Mouse (Mus musculus): Measurements from ENCODE around the gene Chn2.
"Not testable (repeated sequence)": the region's sequence is repeated elsewhere in the genome, so short reads cannot be mapped to it uniquely, and the experiment has no call there.

Gene Chn2

GRCm38 (mm10) chr6:54157097-54157496 is 117.7 kb downstream of the Chn2 start:
- no peak for DNase-seq (ENCODE audit: low spot score in 2 of 2)

- no peak for DNase-seq (ENCODE audit: low spot score in 2 of 2)
These were observed 119.0 kb downstream of the Chn2 start for GRCm38 (mm10) chr6:54158317-54158716.

- DNase-seq (ENCODE audit: low spot score in 2 of 2): no peak
These were observed 121.3 kb downstream of the Chn2 start for GRCm38 (mm10) chr6:54160677-54161076.

- no peak for DNase-seq (ENCODE audit: low spot score in 2 of 2)
These were observed 121.9 kb downstream of the Chn2 start for GRCm38 (mm10) chr6:54161246-54161645.

GRCm38 (mm10) chr6:54162321-54162720 is 123.0 kb downstream of the Chn2 start:
- DNase-seq (ENCODE audit: low spot score in 2 of 2): no peak

- DNase-seq (ENCODE audit: low spot score in 2 of 2): peak; percentile 62 to 76
These were observed 123.4 kb downstream of the Chn2 start for GRCm38 (mm10) chr6:54162786-54163185.

- no peak for DNase-seq (ENCODE audit: low spot score in 2 of 2)
These were observed 124.3 kb downstream of the Chn2 start for GRCm38 (mm10) chr6:54163702-54164101.

GRCm38 (mm10) chr6:54164777-54165176 is 125.4 kb downstream of the Chn2 start:
- DNase-seq (ENCODE audit: low spot score in 2 of 2): peak; percentile 51 to 74

GRCm38 (mm10) chr6:54165246-54165645 is 125.9 kb downstream of the Chn2 start:
- no peak for DNase-seq (ENCODE audit: low spot score in 2 of 2)

- no peak for DNase-seq (ENCODE audit: low spot score in 2 of 2)
These were observed 126.5 kb downstream of the Chn2 start for GRCm38 (mm10) chr6:54165863-54166262.

GRCm38 (mm10) chr6:54166991-54167546 is 127.7 kb downstream of the Chn2 start:
- no peak for DNase-seq (ENCODE audit: low spot score in 2 of 2)

GRCm38 (mm10) chr6:54170286-54170894 is 131.0 kb downstream of the Chn2 start:
- no peak for DNase-seq (ENCODE audit: low spot score in 2 of 2)

GRCm38 (mm10) chr6:54171385-54171784 is 132.0 kb downstream of the Chn2 start:
- DNase-seq (ENCODE audit: low spot score in 2 of 2): no peak

- no peak for DNase-seq (ENCODE audit: low spot score in 2 of 2)
These were observed 136.3 kb downstream of the Chn2 start for GRCm38 (mm10) chr6:54175473-54176215.

GRCm38 (mm10) chr6:54177081-54177480 is 137.7 kb downstream of the Chn2 start:
- not testable (repeated sequence) for DNase-seq (ENCODE audit: low spot score in 2 of 2)

- DNase-seq (ENCODE audit: low spot score in 2 of 2): no peak
These were observed 139.9 kb downstream of the Chn2 start for GRCm38 (mm10) chr6:54179056-54179873.

GRCm38 (mm10) chr6:54179874-54180212 is 140.5 kb downstream of the Chn2 start:
- DNase-seq (ENCODE audit: low spot score in 2 of 2): no peak

- DNase-seq (ENCODE audit: low spot score in 2 of 2): no peak
These were observed 144.6 kb downstream of the Chn2 start for GRCm38 (mm10) chr6:54183825-54184578.

GRCm38 (mm10) chr6:54193631-54194305 is 154.4 kb downstream of the Chn2 start:
- DNase-seq (ENCODE audit: low spot score in 2 of 2): no peak

- no peak for DNase-seq (ENCODE audit: low spot score in 2 of 2)
These were observed 158.6 kb downstream of the Chn2 start for GRCm38 (mm10) chr6:54197821-54198412.

GRCm38 (mm10) chr6:54199516-54199915 is 160.2 kb downstream of the Chn2 start:
- DNase-seq (ENCODE audit: low spot score in 2 of 2): no peak

All from spleen, postnatal 4 days (tissue).